Mouse (Mus musculus) hindbrain, embryonic 13.5 days (tissue): ENCODE measurements around the gene Ccdc78. TPM values are rescaled to one million over a fixed set of nuclear protein-coding genes. Genes with fewer than 3 reads are reported as not detected.

ENCODE experiments used
- ATAC-seq: fragments of 200-750 bp; cut with Nextera tagmentation; 2 replicates; pipeline ENCODE4 v1.8.0; 2017; ENCODE audit warnings: moderate TSS enrichment; ENCODE audit not compliant: low FRiP score
- H3K27ac ChIP-seq: fragments of 300-500 bp; sonication (generic); 2 replicates; pipeline ENCODE4 v1.5.1; 2015; ENCODE audit warnings: inconsistent platforms, mild to moderate bottlenecking, moderate library complexity
- H3K27me3 ChIP-seq: fragments of 300-500 bp; sonication (generic); 2 replicates; pipeline ENCODE4 v1.6.1; 2015; ENCODE audit warnings: mild to moderate bottlenecking, inconsistent platforms
- H3K36me3 ChIP-seq: fragments of 300-500 bp; sonication (generic); 2 replicates; pipeline ENCODE4 v1.6.1; 2015; ENCODE audit warnings: mild to moderate bottlenecking, inconsistent platforms
- H3K4me1 ChIP-seq: fragments of 300-500 bp; sonication (generic); replicated peaks from 2 replicates; pipeline ENCODE4 v1.6.1; 2015; ENCODE audit warnings: inconsistent platforms
- H3K4me2 ChIP-seq: fragments of 300-500 bp; sonication (generic); 2 replicates; pipeline ENCODE4 v1.6.1; 2015; ENCODE audit warnings: inconsistent platforms, mild to moderate bottlenecking, moderate library complexity
- H3K4me3 ChIP-seq: fragments of 300-500 bp; sonication (generic); 2 replicates; pipeline ENCODE4 v1.5.1; 2015; ENCODE audit warnings: mild to moderate bottlenecking, inconsistent platforms
- H3K9ac ChIP-seq: fragments of 300-500 bp; sonication (generic); 2 replicates; pipeline ENCODE4 v1.6.1; 2015; ENCODE audit warnings: mild to moderate bottlenecking, inconsistent platforms
- H3K9me3 ChIP-seq: fragments of 300-500 bp; sonication (generic); 2 replicates; pipeline ENCODE4 v1.6.1; 2016; ENCODE audit warnings: inconsistent platforms
- WGBS: fragments of 180-500 bp; shearing (Covaris S2); methylation state at CpG from one replicate; pipeline ENCODE4 v1.1.7; 2015; 5-methylcytosine and 5-hydroxymethylcytosine counted together
- polyA plus RNA-seq: library from polyadenylated mRNA; unstranded; fragments of >200 nt; fragmentation: Nextera tagmentation; extraction: Ambion mirVana; gene quantifications from 2 replicates; pipeline ENCODE4 v1.2.1, GENCODE M21; 2015

The Ccdc78 gene
- polyA plus RNA-seq, 1 experiment from 2014 or later: 0.16 TPM

GRCm38 (mm10) chr17:25785281-25785745 is 1.1 kb upstream of the Ccdc78 start, which contains the start of gene Haghl:
TSS of gene Haghl (minus strand) at chr17:25785673.
- Histone ChIP-seq H3K9me3 (no peaks in the 10 kb centered on the region), H3K27me3 (no peaks in the 10 kb centered on the region), H3K9ac (peak within 1 kb of the TSS; percentile 88), H3K27ac (peak within 1 kb of the TSS; percentile 91), H3K4me1 (peaks cover 32% of the 10 kb centered on the region), H3K4me2 (peak within 1 kb of the TSS; percentile 90), H3K36me3 (peaks cover 63% of the 10 kb centered on the region), H3K4me3 (peak within 1 kb of the TSS; percentile 74)
- peak; percentile 82 for ATAC-seq
- under 1% methylated on average over 23 of the region's 23 CpGs for WGBS

- 0 out of 2 replicates have a peak overlapping the region, but pooled peaks have one; percentile 13 for H3K9ac ChIP-seq
- H3K4me3 ChIP-seq: no peak overlapping the region
- peaks cover 46% of the 10 kb centered on the region for H3K36me3 ChIP-seq
- no peak for ATAC-seq
- no peaks in the 10 kb centered on the region for H3K9me3 ChIP-seq
- H3K27me3 ChIP-seq: no peaks in the 10 kb centered on the region
- H3K27ac ChIP-seq: no peak overlapping the region
- no peak overlapping the region for H3K4me2 ChIP-seq
- 94% methylated on average over 9 of the region's 9 CpGs for WGBS
- peaks cover 46% of the 10 kb centered on the region for H3K4me1 ChIP-seq
These were observed 563 bp downstream of the Ccdc78 start for GRCm38 (mm10) chr17:25786781-25787504.

- peaks cover 23% of the 10 kb centered on the region for H3K36me3 ChIP-seq
- peak overlapping the region; percentile 88 for H3K4me2 ChIP-seq
- no peak for ATAC-seq
- WGBS: 27% methylated on average over 19 of the region's 19 CpGs
- H3K4me3 ChIP-seq: peak overlapping the region; percentile 78
- H3K27ac ChIP-seq: peak overlapping the region; percentile 93
- no peaks in the 10 kb centered on the region for H3K9me3 ChIP-seq
- peaks cover 3% of the 10 kb centered on the region; the same call in 1 of the 2 replicates for H3K27me3 ChIP-seq
- peak overlapping the region; percentile 90 for H3K9ac ChIP-seq
- peaks cover 54% of the 10 kb centered on the region for H3K4me1 ChIP-seq
These were observed 5.0 kb downstream of the Ccdc78 start for GRCm38 (mm10) chr17:25791320-25791842.

- peak; percentile 66 for ATAC-seq
- H3K4me3 ChIP-seq: peak overlapping the region; percentile 78
These were observed 5.6 kb downstream of the Ccdc78 start for GRCm38 (mm10) chr17:25791843-25792527.

GRCm38 (mm10) chr17:25792615-25793014 is 6.2 kb downstream of the Ccdc78 start, which contains the start of gene Fam173a:
TSS of gene Fam173a (minus strand) at chr17:25792901.
- peaks cover 64% of the 10 kb centered on the region for H3K4me1 ChIP-seq
- 1% methylated on average over 14 of the region's 14 CpGs for WGBS
- H3K9me3 ChIP-seq: no peaks in the 10 kb centered on the region
- H3K4me3 ChIP-seq: peak within 1 kb of the TSS; percentile 78
- H3K27ac ChIP-seq: peak within 1 kb of the TSS; percentile 93
- H3K4me2 ChIP-seq: peak within 1 kb of the TSS; percentile 88
- peaks cover 20% of the 10 kb centered on the region for H3K36me3 ChIP-seq
- H3K9ac ChIP-seq: peak within 1 kb of the TSS; percentile 90
- peaks cover 4% of the 10 kb centered on the region; the same call in 1 of the 2 replicates for H3K27me3 ChIP-seq
- ATAC-seq: peak; percentile 62

More at GRCm38 (mm10) chr17:25791843-25792527, 5.6 kb downstream of the Ccdc78 start:
- no peaks in the 10 kb centered on the region for H3K9me3 ChIP-seq
- peaks cover 4% of the 10 kb centered on the region; the same call in 1 of the 2 replicates for H3K27me3 ChIP-seq
- H3K4me1 ChIP-seq: peaks cover 60% of the 10 kb centered on the region
- peak overlapping the region; percentile 90 for H3K9ac ChIP-seq
- H3K27ac ChIP-seq: peak overlapping the region; percentile 93
- peak overlapping the region; percentile 88 for H3K4me2 ChIP-seq
- H3K36me3 ChIP-seq: peaks cover 23% of the 10 kb centered on the region
- under 1% methylated on average over 45 of the region's 45 CpGs for WGBS

- Histone ChIP-seq H3K4me1 (peaks cover 64% of the 10 kb centered on the region), H3K27ac (peak overlapping the region; percentile 93), H3K27me3 (peaks cover 4% of the 10 kb centered on the region; the same call in 1 of the 2 replicates), H3K4me3 (peak overlapping the region; percentile 61; the same call in 1 of the 2 replicates), H3K9ac (peak overlapping the region; percentile 70; the same call in 1 of the 2 replicates), H3K36me3 (peaks cover 7% of the 10 kb centered on the region), H3K4me2 (peak overlapping the region; percentile 88), H3K9me3 (no peaks in the 10 kb centered on the region)
- ATAC-seq: no peak
- WGBS: 10% methylated on average over 13 of the region's 13 CpGs
These were observed 7.8 kb downstream of the Ccdc78 start for GRCm38 (mm10) chr17:25794197-25794596.

GRCm38 (mm10) chr17:25794998-25795397 is 8.6 kb downstream of the Ccdc78 start:
- Histone ChIP-seq H3K4me3 (peak overlapping the region; percentile 61), H3K4me1 (peaks cover 64% of the 10 kb centered on the region), H3K27me3 (peaks cover 4% of the 10 kb centered on the region; the same call in 1 of the 2 replicates), H3K36me3 (no peaks in the 10 kb centered on the region), H3K9ac (peak overlapping the region; percentile 70), H3K27ac (peak overlapping the region; percentile 93), H3K9me3 (no peaks in the 10 kb centered on the region), H3K4me2 (peak overlapping the region; percentile 88)
- WGBS: 45% methylated on average over 17 of the region's 17 CpGs
- no peak for ATAC-seq

- 6% methylated on average over 6 of the region's 6 CpGs for WGBS
- no peaks in the 10 kb centered on the region for H3K36me3 ChIP-seq
- ATAC-seq: no peak
These were observed 9.3 kb downstream of the Ccdc78 start, which contains the start of gene AC134908.4 for GRCm38 (mm10) chr17:25795609-25796092. TSS of gene AC134908.4 (minus strand) at chr17:25795659.

GRCm38 (mm10) chr17:25796211-25796771 is 9.9 kb downstream of the Ccdc78 start:
- H3K4me2 ChIP-seq: peak overlapping the region; percentile 88
- peaks cover 57% of the 10 kb centered on the region for H3K4me1 ChIP-seq
- peak overlapping the region; percentile 70 for H3K9ac ChIP-seq
- ATAC-seq: no peak
- peak overlapping the region; percentile 61 for H3K4me3 ChIP-seq
- H3K27me3 ChIP-seq: peaks cover 6% of the 10 kb centered on the region
- under 1% methylated on average over 37 of the region's 37 CpGs for WGBS
- no peaks in the 10 kb centered on the region for H3K36me3 ChIP-seq
- no peaks in the 10 kb centered on the region for H3K9me3 ChIP-seq
- H3K27ac ChIP-seq: peak overlapping the region; percentile 76; the same call in 1 of the 2 replicates

More at GRCm38 (mm10) chr17:25795609-25796092, 9.3 kb downstream of the Ccdc78 start, which contains the start of gene AC134908.4:
- Histone ChIP-seq H3K27me3 (peaks cover 4% of the 10 kb centered on the region; the same call in 1 of the 2 replicates), H3K4me1 (peaks cover 60% of the 10 kb centered on the region), H3K9me3 (no peaks in the 10 kb centered on the region), H3K4me3 (peak within 1 kb of the TSS; percentile 61), H3K4me2 (peak within 1 kb of the TSS; percentile 88), H3K27ac (peak within 1 kb of the TSS; percentile 93), H3K9ac (peak within 1 kb of the TSS; percentile 70)

- WGBS: under 1% methylated on average over 34 of the region's 35 CpGs
- Histone ChIP-seq H3K4me1 (peaks cover 52% of the 10 kb centered on the region), H3K9me3 (no peaks in the 10 kb centered on the region), H3K36me3 (no peaks in the 10 kb centered on the region), H3K4me2 (peak within 1 kb of the TSS; percentile 88), H3K27me3 (peaks cover 8% of the 10 kb centered on the region), H3K9ac (peak within 1 kb of the TSS; percentile 70), H3K4me3 (peak within 1 kb of the TSS; percentile 61), H3K27ac (peak within 1 kb of the TSS; percentile 76; the same call in 1 of the 2 replicates)
- peak; percentile 70 for ATAC-seq
These were observed 10.6 kb downstream of the Ccdc78 start, which contains the start of gene Metrn for GRCm38 (mm10) chr17:25796951-25797369. TSS of gene Metrn (minus strand) at chr17:25797136.

GRCm38 (mm10) chr17:25801029-25801428 is 14.6 kb downstream of the Ccdc78 start:
- ATAC-seq: no peak
- peaks cover 8% of the 10 kb centered on the region for H3K27me3 ChIP-seq

More at GRCm38 (mm10) chr17:25801029-25801428, 14.6 kb downstream of the Ccdc78 start:
- Histone ChIP-seq H3K36me3 (no peaks in the 10 kb centered on the region), H3K4me3 (no peak overlapping the region), H3K9me3 (no peaks in the 10 kb centered on the region), H3K27ac (no peak overlapping the region), H3K9ac (no peak overlapping the region), H3K4me2 (no peak overlapping the region), H3K4me1 (peaks cover 41% of the 10 kb centered on the region)
- WGBS: 9% methylated on average over 6 of the region's 6 CpGs
